Mouse (Mus musculus) kidney, adult 2 months (tissue): ENCODE measurements around the gene Ank. TPM values are rescaled to one million over a fixed set of nuclear protein-coding genes. Genes with fewer than 3 reads are reported as not detected.
"Not testable (repeated sequence)": the region's sequence is repeated elsewhere in the genome, so short reads cannot be mapped to it uniquely, and the experiment has no call there.

Experiments used
- DNase-seq: peaks from one replicate; pipeline ENCODE4 v3.0.0; 2021
- H3K27ac ChIP-seq: fragments of 200-500 bp; 2 replicates; pipeline ENCODE4 v1.5.1; 2012; ENCODE audit warnings: low read depth, low read length, control low read depth, inconsistent platforms; ENCODE audit not compliant: insufficient read depth
- H3K27me3 ChIP-seq: fragments of 200-500 bp; replicated peaks from 2 replicates; pipeline ENCODE4 v1.6.1; 2012; ENCODE audit warnings: mild to moderate bottlenecking, moderate library complexity, low read length, inconsistent platforms; ENCODE audit not compliant: control insufficient read depth, insufficient read depth
- H3K36me3 ChIP-seq: fragments of 200-500 bp; 2 replicates; pipeline ENCODE4 v1.6.1; 2012; ENCODE audit warnings: mild to moderate bottlenecking, moderate library complexity, low read length, inconsistent platforms; ENCODE audit not compliant: control insufficient read depth, insufficient read depth
- H3K4me1 ChIP-seq: fragments of 200-500 bp; 2 replicates; pipeline ENCODE4 v1.6.1; 2011; ENCODE audit warnings: low read length; ENCODE audit not compliant: control insufficient read depth, insufficient read depth
- H3K4me3 ChIP-seq: fragments of 200-500 bp; 2 replicates; pipeline ENCODE4 v1.5.1; 2011; ENCODE audit warnings: mild to moderate bottlenecking, low read depth, low read length, control low read depth; ENCODE audit not compliant: insufficient read depth
- CTCF ChIP-seq: fragments of 200-500 bp; conservative IDR thresholded peaks from 2 replicates; pipeline ENCODE4 v1.5.1; 2011; ENCODE audit warnings: low read depth, mild to moderate bottlenecking, control low read depth, low read length, moderate library complexity, mixed read lengths; ENCODE audit not compliant: insufficient read depth, insufficient read length
- POLR2A ChIP-seq: fragments of 200-500 bp; IDR thresholded peaks from one replicate; pipeline ENCODE4 v1.6.1; 2011; ENCODE audit warnings: low read depth, low read length, control low read depth
- WGBS: fragments of 180-500 bp; shearing (Covaris S2); methylation state at CpG from one replicate; pipeline ENCODE4 v1.1.7; 2018; 5-methylcytosine and 5-hydroxymethylcytosine counted together
- polyA plus RNA-seq: library from polyadenylated mRNA; depleted of rRNA; stranded (reverse); fragments of >200 nt; gene quantifications from 2 replicates; pipeline ENCODE4 v1.2.3, GENCODE M21; 2012

Ank gene
- polyA plus RNA-seq, 1 experiment = 18.6 TPM

GRCm38 (mm10) chr15:27467641-27468040 lies 1.2 kb downstream of the Ank start:
- H3K4me3 ChIP-seq = 0 out of 2 replicates have a peak overlapping the region, but pooled peaks have one; percentile 21
- H3K27me3 ChIP-seq = no peaks in the 10 kb centered on the region
- H3K27ac ChIP-seq = no peak overlapping the region
- DNase-seq = no peak
- H3K4me1 ChIP-seq = no peaks in the 10 kb centered on the region
- TF ChIP-seq CTCF (no peak), POLR2A (no peak)
- 41% methylated on average over 7 of the region's 7 CpGs for WGBS
- H3K36me3 ChIP-seq = no peaks in the 10 kb centered on the region

- WGBS = 80% methylated on average over 4 of the region's 4 CpGs
Observed at GRCm38 (mm10) chr15:27468822-27469488, 2.5 kb downstream of the Ank start.

GRCm38 (mm10) chr15:27470346-27470745 lies 3.9 kb downstream of the Ank start:
- not testable (repeated sequence) for H3K36me3 ChIP-seq, H3K27me3 ChIP-seq, H3K27ac ChIP-seq, H3K4me3 ChIP-seq, DNase-seq, H3K4me1 ChIP-seq
- 72% methylated on average over 3 of the region's 3 CpGs for WGBS

More at GRCm38 (mm10) chr15:27468822-27469488, 2.5 kb downstream of the Ank start:
- Histone ChIP-seq H3K4me1 (no peaks in the 10 kb centered on the region), H3K4me3 (no peak overlapping the region), H3K27me3 (no peaks in the 10 kb centered on the region), H3K27ac (no peak overlapping the region), H3K36me3 (no peaks in the 10 kb centered on the region)
- no peak for DNase-seq
- TF ChIP-seq POLR2A (no peak), CTCF (no peak)

- H3K27ac ChIP-seq = no peak overlapping the region
- DNase-seq = no peak
- TF ChIP-seq CTCF = no peak
- TF ChIP-seq POLR2A = no peak
- H3K4me3 ChIP-seq = no peak overlapping the region
- H3K4me1 ChIP-seq = no peaks in the 10 kb centered on the region
- 88% methylated on average over 9 of the region's 9 CpGs for whole genome bisulfite sequencing
- no peaks in the 10 kb centered on the region for H3K27me3 ChIP-seq
- H3K36me3 ChIP-seq = no peaks in the 10 kb centered on the region
Observed at GRCm38 (mm10) chr15:27472315-27472714, 5.8 kb downstream of the Ank start.

GRCm38 (mm10) chr15:27475988-27476387 lies 9.5 kb downstream of the Ank start:
- no peak for TF ChIP-seq CTCF
- TF ChIP-seq POLR2A = no peak
- H3K27ac ChIP-seq = no peak overlapping the region
- WGBS = 82% methylated on average over 15 of the region's 15 CpGs
- H3K4me3 ChIP-seq = no peak overlapping the region
- H3K36me3 ChIP-seq = no peaks in the 10 kb centered on the region
- no peaks in the 10 kb centered on the region for H3K27me3 ChIP-seq
- no peaks in the 10 kb centered on the region for H3K4me1 ChIP-seq
- no peak for DNase-seq

- DNase-seq = no peak
- Histone ChIP-seq H3K27me3 (no peaks in the 10 kb centered on the region), H3K4me1 (no peaks in the 10 kb centered on the region), H3K27ac (no peak overlapping the region), H3K4me3 (no peak overlapping the region), H3K36me3 (no peaks in the 10 kb centered on the region)
- TF ChIP-seq CTCF = no peak
- 88% methylated on average over 12 of the region's 12 CpGs for WGBS
Observed at GRCm38 (mm10) chr15:27476671-27477070, 10.2 kb downstream of the Ank start.

- DNase-seq = no peak
- 89% methylated on average over 9 of the region's 9 CpGs for WGBS
- Histone ChIP-seq H3K4me3 (no peak overlapping the region), H3K27ac (no peak overlapping the region), H3K27me3 (no peaks in the 10 kb centered on the region), H3K36me3 (no peaks in the 10 kb centered on the region), H3K4me1 (no peaks in the 10 kb centered on the region)
- TF ChIP-seq CTCF = no peak
- TF ChIP-seq POLR2A = no peak
Observed at GRCm38 (mm10) chr15:27477159-27477558, 10.7 kb downstream of the Ank start.
